Mouse (Mus musculus): ENCODE results near the gene Ppy. TPM values are rescaled to one million over a fixed set of nuclear protein-coding genes. Genes with fewer than 3 reads are reported as not detected.

The Ppy gene
- polyA plus RNA-seq, 1 experiment from 2014 or later, result not detected

DNA sequence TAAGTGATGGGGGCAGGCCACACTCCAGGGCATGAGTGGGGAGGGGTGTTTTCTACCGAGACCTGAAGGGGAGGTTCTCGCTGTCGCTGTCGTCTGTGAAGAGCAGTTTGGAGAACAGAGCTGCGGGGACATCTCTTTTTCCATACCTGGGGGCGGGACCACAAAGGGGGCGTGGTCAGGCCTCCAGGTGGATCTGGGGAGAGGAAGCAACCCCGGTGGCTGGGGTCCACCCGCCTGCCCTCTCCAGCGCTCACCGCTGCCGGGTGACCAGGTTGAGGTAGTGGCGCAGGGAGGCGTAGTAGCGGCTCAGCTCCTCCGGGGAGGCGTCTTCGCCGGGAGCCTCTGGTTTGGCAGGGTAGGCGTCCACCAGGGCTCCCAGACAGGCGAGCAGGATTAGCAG, 5.8 kb upstream of the Ppy start:
- Histone ChIP-seq H3K36me3 (ENCODE audit: inconsistent target) (no peaks in the 10 kb centered on the region), H3K79me2 (ENCODE audit: inconsistent target) (no peaks in the 10 kb centered on the region), H3K4me3 (ENCODE audit: inconsistent target) (no peak overlapping the region), H3K27ac (no peak overlapping the region)
- 3% methylated on average over 18 of the region's 21 CpGs for WGBS (ENCODE audit: missing documents)

GRCm38 (mm10) chr11:102102485-102103258, 1.6 kb upstream of the Ppy start:
- 13% methylated on average over 17 of the region's 17 CpGs for WGBS (ENCODE audit: missing documents)
- no peaks in the 10 kb centered on the region for H3K36me3 ChIP-seq (ENCODE audit: inconsistent target)
- H3K4me3 ChIP-seq (ENCODE audit: inconsistent target), result no peak overlapping the region
- no peak overlapping the region for H3K27ac ChIP-seq
- no peaks in the 10 kb centered on the region for H3K79me2 ChIP-seq (ENCODE audit: inconsistent target)

DNA sequence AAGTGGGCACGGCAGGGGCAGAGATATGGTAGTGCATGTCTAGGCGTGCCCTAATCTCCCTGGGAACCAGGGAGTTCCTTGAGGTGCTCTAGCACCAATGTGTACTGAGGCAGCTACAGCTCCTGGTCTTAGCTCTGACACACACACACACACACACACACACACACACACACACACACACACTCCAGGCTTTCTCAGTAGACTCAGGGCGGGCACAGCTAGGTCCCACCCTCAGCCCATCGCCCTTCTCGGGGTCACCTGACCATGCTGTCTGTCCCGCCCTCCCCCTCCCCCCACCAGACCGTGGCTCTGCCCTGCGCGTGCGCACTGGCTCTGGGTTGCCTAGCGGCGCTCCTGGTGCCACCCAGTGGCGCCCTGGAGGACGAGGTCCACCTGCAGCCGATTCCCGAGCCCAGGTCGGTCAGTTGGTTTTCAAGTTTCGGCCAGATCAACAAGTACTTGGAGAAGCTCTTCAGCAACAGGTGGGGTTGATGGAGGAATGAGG, 4.2 kb downstream of the Ppy start:
- no peak overlapping the region for H3K4me3 ChIP-seq (ENCODE audit: inconsistent target)

DNA sequence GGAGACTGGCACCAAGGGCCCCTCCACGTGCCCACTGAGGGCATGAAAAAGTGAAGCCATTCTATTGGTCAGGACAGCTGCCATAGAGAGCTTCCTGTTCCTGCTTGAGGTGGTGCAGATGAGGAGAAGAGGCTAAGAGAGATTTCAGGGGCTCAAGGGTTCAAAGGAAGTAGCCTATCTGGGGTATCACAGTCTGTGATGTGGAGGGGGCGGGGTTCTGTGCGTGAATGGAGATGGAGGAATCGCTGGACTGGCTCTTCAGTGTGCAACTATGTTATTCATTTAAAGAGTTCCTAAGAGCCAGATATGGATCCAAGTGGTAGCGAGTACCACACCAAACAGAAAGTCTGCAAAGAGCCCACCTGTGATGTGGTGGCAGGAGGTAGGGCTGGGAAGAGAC, 4.7 kb downstream of the Ppy start:
- Histone ChIP-seq H3K36me3 (ENCODE audit: inconsistent target) (no peaks in the 10 kb centered on the region), H3K27ac (no peak overlapping the region), H3K79me2 (ENCODE audit: inconsistent target) (no peaks in the 10 kb centered on the region), H3K4me3 (ENCODE audit: inconsistent target) (no peak overlapping the region)
- WGBS (ENCODE audit: missing documents), result 55% methylated on average over 5 of the region's 5 CpGs

More for the DNA sequence above, 4.2 kb downstream of the Ppy start:
- 3% methylated on average over 17 of the region's 18 CpGs for WGBS (ENCODE audit: missing documents)
- Histone ChIP-seq H3K79me2 (ENCODE audit: inconsistent target) (no peaks in the 10 kb centered on the region), H3K27ac (no peak overlapping the region), H3K36me3 (ENCODE audit: inconsistent target) (no peaks in the 10 kb centered on the region)

DNA sequence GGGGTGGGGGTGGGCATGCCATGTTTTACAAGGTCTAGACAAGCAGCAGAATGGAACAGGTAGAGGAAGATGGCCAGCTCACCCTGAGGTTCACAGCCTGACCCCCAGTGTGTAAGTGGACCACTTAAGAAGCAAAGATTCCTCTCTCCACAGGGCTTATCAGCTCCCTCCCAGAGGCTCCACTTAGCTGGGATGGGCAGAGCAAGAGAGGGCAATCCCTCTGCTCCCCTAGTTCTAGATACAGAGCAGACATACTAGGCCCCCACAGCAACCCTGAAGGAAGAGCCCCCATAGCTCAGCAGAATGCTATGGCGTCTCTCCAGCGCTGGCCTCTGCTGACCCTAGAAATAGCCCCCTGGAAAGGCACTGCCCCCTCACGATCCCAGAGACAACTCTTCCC, 5.4 kb downstream of the Ppy start:
- no peak overlapping the region for H3K27ac ChIP-seq
- WGBS (ENCODE audit: missing documents), result 95% methylated on average over 3 of the region's 3 CpGs
- H3K79me2 ChIP-seq (ENCODE audit: inconsistent target), result no peaks in the 10 kb centered on the region
- no peaks in the 10 kb centered on the region for H3K36me3 ChIP-seq (ENCODE audit: inconsistent target)
- no peak overlapping the region for H3K4me3 ChIP-seq (ENCODE audit: inconsistent target)

DNA sequence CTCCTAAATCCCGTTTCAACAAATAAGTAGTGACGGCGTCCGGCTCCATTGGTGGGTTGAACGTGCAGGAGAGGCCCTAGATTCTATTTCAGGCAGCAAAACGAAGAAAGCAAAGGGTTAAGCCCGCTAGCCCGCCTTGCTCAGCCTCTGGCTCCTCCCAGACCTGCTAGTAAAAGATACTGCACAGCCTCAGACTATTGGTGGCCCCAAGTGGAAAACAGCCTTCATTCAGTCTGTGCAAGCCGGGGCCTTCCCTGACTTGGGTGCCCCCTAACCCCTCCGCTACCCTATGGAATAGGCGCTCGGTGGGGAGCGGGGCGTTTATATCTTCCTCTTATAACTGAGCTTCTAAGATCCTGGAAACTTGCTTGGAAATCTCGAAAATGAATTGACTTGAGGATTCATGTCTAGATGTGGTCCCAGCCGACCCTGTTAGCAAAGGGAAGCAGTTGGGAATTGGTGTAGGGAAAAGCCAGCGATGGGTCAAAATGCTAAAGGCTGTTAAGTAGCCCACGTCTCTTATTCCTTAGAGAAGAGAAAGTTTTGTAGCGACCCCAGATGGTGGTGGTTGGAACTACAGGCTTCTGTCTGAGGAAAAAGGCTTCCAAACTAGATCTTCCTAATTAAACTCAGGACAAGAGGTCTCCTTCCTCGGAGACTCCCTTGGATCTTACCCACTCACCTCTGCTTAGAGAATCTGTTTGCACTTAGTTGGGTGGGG, 11.9 kb downstream of the Ppy start:
- no peaks in the 10 kb centered on the region for H3K79me2 ChIP-seq (ENCODE audit: inconsistent target)
- H3K36me3 ChIP-seq (ENCODE audit: inconsistent target), result no peaks in the 10 kb centered on the region
- H3K27ac ChIP-seq, result no peak overlapping the region
- 4% methylated on average over 20 of the region's 20 CpGs for WGBS (ENCODE audit: missing documents)
- H3K4me3 ChIP-seq (ENCODE audit: inconsistent target), result no peak overlapping the region

DNA sequence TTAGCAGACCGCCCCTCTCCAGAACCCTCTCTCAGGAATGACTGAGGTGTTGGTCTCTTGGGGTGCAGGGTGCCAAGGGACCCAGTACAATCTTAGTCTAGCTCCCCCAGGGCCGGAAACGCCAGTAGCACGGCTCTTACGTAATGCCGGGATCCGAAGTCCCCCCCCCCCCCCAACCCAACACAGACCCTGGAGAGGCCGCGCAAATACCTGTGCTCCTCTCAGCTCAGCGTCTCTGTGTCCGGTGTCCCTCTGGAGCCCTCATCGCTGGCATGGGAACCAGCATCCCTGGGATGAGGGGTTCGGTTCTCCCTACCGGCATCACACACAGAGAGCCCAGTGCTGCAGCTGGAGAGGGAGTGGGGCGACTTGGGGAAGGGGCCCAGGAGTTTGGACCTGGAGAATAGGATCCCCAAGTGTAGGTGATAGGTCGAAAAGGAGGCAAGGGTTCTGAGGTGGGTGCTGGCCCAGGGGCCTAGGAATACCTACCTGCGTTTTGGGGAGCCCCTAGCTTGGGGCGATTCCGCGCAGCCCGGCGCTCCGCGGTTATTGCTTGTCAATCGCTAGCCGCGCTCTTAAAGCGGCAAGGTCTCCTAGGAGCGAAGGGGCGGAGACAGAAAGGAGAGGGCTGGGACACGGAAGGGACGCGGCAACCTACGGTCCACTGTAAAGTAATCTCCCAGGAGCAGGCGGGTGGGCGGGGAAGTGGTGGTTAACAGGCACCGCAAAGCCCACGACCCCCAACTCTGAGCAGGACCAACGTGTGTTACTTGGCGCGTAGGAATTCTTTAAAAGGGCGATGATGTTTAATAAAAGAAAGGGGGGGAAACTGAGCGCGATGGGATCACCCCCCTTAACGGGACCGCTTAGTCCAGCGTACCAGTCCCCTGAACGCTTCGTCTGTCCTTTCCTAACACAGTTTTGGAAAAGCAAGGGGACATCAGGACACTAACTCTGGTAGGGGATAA, 12.9 kb downstream of the Ppy start, which contains the start of gene Mpp2:
Gene Mpp2, minus strand, starts transcription at position 585 of the 968 bp plus-strand sequence.
- H3K36me3 ChIP-seq (ENCODE audit: inconsistent target), result no peaks in the 10 kb centered on the region
- 2% methylated on average over 49 of the region's 49 CpGs for WGBS (ENCODE audit: missing documents)
- no peak within 1 kb of the TSS for H3K27ac ChIP-seq
- no peaks in the 10 kb centered on the region for H3K79me2 ChIP-seq (ENCODE audit: inconsistent target)
- H3K4me3 ChIP-seq (ENCODE audit: inconsistent target), result peak within 1 kb of the TSS; percentile 13; the same call in 1 of the 2 replicates

DNA sequence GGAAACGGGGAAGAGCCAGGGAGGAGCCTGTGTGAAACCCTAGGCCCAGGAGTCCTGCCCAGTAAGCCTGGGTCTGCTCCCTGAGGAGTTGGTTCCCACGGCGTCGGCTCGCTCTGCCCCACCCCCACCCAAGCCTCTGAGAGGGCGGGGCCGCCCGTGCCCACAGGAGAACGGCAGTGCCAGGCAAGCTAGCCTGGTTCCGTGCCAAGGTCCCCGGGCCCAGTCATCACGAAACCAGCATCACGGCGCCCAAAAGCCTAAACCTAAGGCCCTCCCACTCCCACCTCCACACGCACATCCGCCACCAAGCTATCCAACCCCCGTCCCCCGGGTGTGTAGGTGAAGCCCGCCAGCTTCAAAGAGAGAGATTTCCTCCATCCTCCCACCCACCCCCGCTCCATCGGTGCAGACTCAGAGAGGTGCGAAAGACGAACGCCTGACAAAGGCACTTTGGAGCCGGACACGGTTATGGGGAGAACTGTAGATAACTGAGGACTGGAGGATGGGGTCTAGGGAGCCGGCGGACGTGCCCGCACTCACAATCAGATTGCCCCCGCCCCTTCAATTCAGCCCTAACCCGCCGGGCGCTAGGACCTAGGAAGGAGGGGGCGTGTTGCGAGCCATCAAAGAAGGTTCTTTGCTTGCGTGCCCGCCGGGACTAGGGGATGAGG, 13.9 kb downstream of the Ppy start:
- H3K36me3 ChIP-seq (ENCODE audit: inconsistent target), result no peaks in the 10 kb centered on the region
- no peak overlapping the region for H3K27ac ChIP-seq
- H3K79me2 ChIP-seq (ENCODE audit: inconsistent target), result no peaks in the 10 kb centered on the region
- H3K4me3 ChIP-seq (ENCODE audit: inconsistent target), result no peak overlapping the region
- WGBS (ENCODE audit: missing documents), result under 1% methylated on average over 35 of the region's 39 CpGs

DNA sequence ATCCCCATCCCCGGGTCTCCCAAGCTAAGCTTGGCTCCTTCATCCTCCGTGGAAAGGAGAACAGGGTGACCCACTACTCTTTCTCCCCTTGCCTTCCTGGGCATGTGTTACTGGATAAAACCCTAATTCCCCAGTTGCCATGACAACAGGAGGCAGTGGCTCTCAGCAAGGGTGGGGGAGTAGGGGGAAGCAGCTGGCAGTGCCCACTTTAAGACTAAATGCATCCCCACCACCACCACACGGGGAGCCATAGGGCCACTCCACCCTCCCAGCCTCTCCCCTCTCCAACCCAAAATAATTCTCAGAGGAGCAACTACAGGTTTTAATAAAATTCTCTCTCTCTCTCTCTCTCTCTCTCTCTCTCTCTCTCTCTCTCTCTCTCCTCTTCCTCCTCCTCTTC, 14.8 kb downstream of the Ppy start:
- 76% methylated on average over 2 of the region's 3 CpGs for WGBS (ENCODE audit: missing documents)
- Histone ChIP-seq H3K79me2 (ENCODE audit: inconsistent target) (no peaks in the 10 kb centered on the region), H3K36me3 (ENCODE audit: inconsistent target) (no peaks in the 10 kb centered on the region), H3K4me3 (ENCODE audit: inconsistent target) (no peak overlapping the region), H3K27ac (no peak overlapping the region)

DNA sequence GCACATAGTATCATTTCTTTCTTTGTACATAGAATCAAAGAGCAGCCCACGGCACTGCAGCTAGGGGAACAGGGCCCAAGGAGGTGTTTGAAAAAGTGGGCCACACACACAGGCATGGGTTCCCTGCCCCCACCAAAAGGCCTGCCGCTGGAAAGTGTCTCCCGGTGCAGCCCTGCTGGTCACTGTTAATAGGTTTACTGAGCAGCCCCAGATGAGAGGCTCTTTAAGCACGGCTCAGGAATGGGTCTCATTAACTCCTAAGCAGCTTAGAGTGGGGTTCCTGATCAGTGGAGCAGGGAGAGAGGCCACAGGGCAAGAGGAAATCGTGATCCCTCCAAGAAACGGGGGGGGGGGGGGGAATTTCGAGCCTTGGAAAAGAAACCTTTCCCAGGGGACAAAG, 17.0 kb downstream of the Ppy start:
- Histone ChIP-seq H3K36me3 (ENCODE audit: inconsistent target) (no peaks in the 10 kb centered on the region), H3K27ac (no peak overlapping the region), H3K4me3 (ENCODE audit: inconsistent target) (no peak overlapping the region), H3K79me2 (ENCODE audit: inconsistent target) (no peaks in the 10 kb centered on the region)
- WGBS (ENCODE audit: missing documents), result 95% methylated on average over 5 of the region's 7 CpGs

- H3K4me3 ChIP-seq (ENCODE audit: inconsistent target), result no peak overlapping the region
- H3K27ac ChIP-seq, result no peak overlapping the region
- no peaks in the 10 kb centered on the region for H3K36me3 ChIP-seq (ENCODE audit: inconsistent target)
- WGBS (ENCODE audit: missing documents), result 90% methylated on average over 4 of the region's 4 CpGs
- H3K79me2 ChIP-seq (ENCODE audit: inconsistent target), result no peaks in the 10 kb centered on the region
These were observed 17.9 kb downstream of the Ppy start for GRCm38 (mm10) chr11:102083193-102083592.

DNA sequence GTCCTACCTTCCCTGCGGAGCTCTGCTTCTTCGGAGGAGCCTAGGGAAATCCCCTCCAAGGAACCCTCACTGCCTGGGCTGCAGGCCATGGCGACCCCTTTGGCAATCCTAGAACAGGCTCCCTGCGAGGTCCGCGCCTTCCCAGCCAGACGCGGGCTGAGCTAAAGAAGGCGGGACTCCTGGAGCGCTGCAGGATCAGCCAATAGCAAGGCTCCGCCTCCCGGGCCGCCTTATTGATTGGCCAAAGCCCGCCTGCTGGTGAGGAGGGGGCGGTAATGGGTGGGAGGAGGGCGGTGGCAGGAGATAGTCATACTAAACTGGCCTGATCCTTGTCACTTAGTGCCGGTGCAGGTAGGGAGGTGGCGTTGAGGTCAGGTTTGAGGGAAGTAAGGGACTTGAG, 18.8 kb downstream of the Ppy start:
- no peak overlapping the region for H3K27ac ChIP-seq
- WGBS (ENCODE audit: missing documents), result 5% methylated on average over 18 of the region's 18 CpGs
- H3K36me3 ChIP-seq (ENCODE audit: inconsistent target), result no peaks in the 10 kb centered on the region
- no peaks in the 10 kb centered on the region for H3K79me2 ChIP-seq (ENCODE audit: inconsistent target)
- no peak overlapping the region for H3K4me3 ChIP-seq (ENCODE audit: inconsistent target)

GRCm38 (mm10) chr11:102073722-102074121, 27.4 kb downstream of the Ppy start:
- Histone ChIP-seq H3K27ac (no peak overlapping the region), H3K36me3 (ENCODE audit: inconsistent target) (no peaks in the 10 kb centered on the region), H3K79me2 (ENCODE audit: inconsistent target) (no peaks in the 10 kb centered on the region), H3K4me3 (ENCODE audit: inconsistent target) (no peak overlapping the region)
- 86% methylated on average over 14 of the region's 14 CpGs for WGBS (ENCODE audit: missing documents)

DNA sequence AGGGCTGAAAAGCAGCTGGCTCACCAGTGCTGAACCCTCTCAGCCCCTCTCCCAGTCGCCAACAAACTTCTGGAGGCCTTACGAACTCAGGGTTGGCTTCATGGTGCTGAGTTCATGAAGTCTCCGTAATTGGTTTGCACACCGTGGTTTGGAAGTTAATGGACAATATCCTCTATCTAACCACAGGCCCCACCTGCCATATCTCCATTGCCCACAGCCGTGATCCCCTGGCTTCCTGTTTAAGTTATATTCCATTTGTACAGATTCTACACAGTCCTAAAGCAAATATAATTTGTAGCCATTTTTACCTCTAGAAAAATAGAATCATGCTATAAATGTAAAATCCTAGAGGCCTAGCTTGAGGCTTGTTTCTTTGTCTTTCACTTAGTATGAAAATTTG, 28.4 kb downstream of the Ppy start:
- no peak overlapping the region for H3K4me3 ChIP-seq (ENCODE audit: inconsistent target)
- H3K27ac ChIP-seq, result no peak overlapping the region
- H3K79me2 ChIP-seq (ENCODE audit: inconsistent target), result no peaks in the 10 kb centered on the region
- H3K36me3 ChIP-seq (ENCODE audit: inconsistent target), result no peaks in the 10 kb centered on the region
- WGBS (ENCODE audit: missing documents), result 31% methylated on average over 5 of the region's 5 CpGs

All from macrophage (primary cell).